Mouse (Mus musculus): ENCODE measurements around the gene Ergic1. TPM values are rescaled to one million over a fixed set of nuclear protein-coding genes. Genes with fewer than 3 reads are reported as not detected.

The Ergic1 gene
- polyA plus RNA-seq (2012; rRNA removed): 170 and 222 TPM in 2 replicates

DNA sequence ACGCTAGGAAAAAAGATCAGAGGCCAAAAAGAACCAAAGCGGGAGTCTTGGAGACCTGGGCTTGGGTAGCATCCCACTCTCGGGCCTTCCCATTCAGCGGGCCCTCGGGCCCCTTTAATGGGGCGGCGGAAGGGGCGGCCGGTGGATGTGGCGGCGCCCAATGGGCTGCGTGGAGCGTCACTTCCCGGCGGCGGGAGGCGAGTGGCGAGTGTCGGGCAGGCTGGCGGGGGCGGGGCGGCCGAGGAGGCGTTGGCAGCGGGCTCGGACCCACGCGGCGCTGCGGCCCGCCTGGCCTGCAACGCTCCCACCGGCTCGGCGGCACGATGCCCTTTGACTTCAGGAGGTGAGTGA lies at the start of gene Ergic1:
Gene Ergic1, plus strand, starts transcription at position 200 of the 351 bp plus-strand sequence.

DNA sequence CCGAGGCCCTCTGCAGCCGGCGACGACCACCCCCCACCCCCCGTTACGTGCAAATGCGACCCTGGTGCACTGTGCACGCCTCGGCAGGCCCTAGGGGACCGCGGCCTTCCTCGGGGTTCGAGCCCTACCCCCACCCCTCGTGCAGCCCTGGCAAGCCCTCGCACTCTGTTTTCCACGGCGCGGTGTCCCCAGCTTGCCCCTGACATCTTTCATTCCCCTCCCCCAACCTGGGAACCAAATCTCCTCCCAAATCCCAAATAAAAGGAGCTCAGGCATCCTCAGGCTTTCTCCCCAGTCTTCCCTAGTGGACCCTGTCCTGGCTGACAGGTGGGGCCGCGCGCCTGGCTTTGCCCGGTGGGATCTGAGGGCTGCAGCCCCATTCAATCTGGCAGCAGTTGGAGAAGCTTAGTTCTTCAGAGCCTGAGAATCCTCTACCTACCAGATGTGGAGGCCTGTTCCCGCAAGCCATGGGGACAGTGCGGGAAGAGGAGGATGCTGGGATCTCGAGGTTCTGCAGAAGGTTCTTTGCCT lies 427 bp downstream of the Ergic1 start, which contains the start of gene Dusp1:
Gene Dusp1, minus strand, starts transcription at position 478 of the 531 bp plus-strand sequence.

GRCm38 (mm10) chr17:26662978-26663683 lies 101.8 kb downstream of the Ergic1 start, which contains the start of gene Atp6v0e:
Gene Atp6v0e (plus strand): TSS chr17:26663231.

Other genes starting within 250 kb of the Ergic1 start
- 49.4 and 64.5 TPM in 2 replicates for gene Neurl1b, start 146.7 kb upstream of the Ergic1 start, polyA plus RNA-seq (2012; rRNA removed)
- gene Dusp1, start 639 bp downstream of the Ergic1 start, polyA plus RNA-seq (2012; rRNA removed): 70.6 and 74.6 TPM in 2 replicates
- gene Atp6v0e, start 101.7 kb downstream of the Ergic1 start, polyA plus RNA-seq (2012; rRNA removed): 164 and 173 TPM in 2 replicates
- gene Crebrf, start 154.2 kb downstream of the Ergic1 start, polyA plus RNA-seq (2012; rRNA removed): 2.8 and 3.1 TPM in 2 replicates
- gene Bnip1, start 219.6 kb downstream of the Ergic1 start, polyA plus RNA-seq (2012; rRNA removed): 17.4 and 20.4 TPM in 2 replicates